Mouse (Mus musculus) neural tube, embryonic 13.5 days (tissue): ENCODE data around the gene Kcnh2. TPM values are rescaled to one million over a fixed set of nuclear protein-coding genes. Genes with fewer than 3 reads are reported as not detected.
A peak's percentile ranks its signal among the peaks of the same experiment; 100 is the strongest.

Experiments
- ATAC-seq: fragments of 200-750 bp; cut with Nextera tagmentation; 2 replicates; pipeline ENCODE4 v1.8.0; 2017; ENCODE audit warnings: low read depth, mild to moderate bottlenecking, moderate TSS enrichment, moderate library complexity
- H3K27ac ChIP-seq: fragments of 300-500 bp; sonication (generic); replicated peaks from 2 replicates; pipeline ENCODE4 v1.5.1; 2015; ENCODE audit warnings: moderate library complexity, mild to moderate bottlenecking, inconsistent platforms
- H3K27me3 ChIP-seq: fragments of 300-500 bp; sonication (generic); 2 replicates; pipeline ENCODE4 v1.6.1; 2015; ENCODE audit warnings: mild to moderate bottlenecking, inconsistent platforms
- H3K36me3 ChIP-seq: fragments of 300-500 bp; sonication (generic); 2 replicates; pipeline ENCODE4 v1.6.1; 2015; ENCODE audit warnings: mild to moderate bottlenecking, inconsistent platforms
- H3K4me1 ChIP-seq: fragments of 300-500 bp; sonication (generic); replicated peaks from 2 replicates; pipeline ENCODE4 v1.6.1; 2015; ENCODE audit warnings: inconsistent platforms
- H3K4me2 ChIP-seq: fragments of 300-500 bp; sonication (generic); 2 replicates; pipeline ENCODE4 v1.6.1; 2015; ENCODE audit warnings: inconsistent platforms, mild to moderate bottlenecking, moderate library complexity
- H3K4me3 ChIP-seq: fragments of 300-500 bp; sonication (generic); 2 replicates; pipeline ENCODE4 v1.5.1; 2015; ENCODE audit warnings: mild to moderate bottlenecking, inconsistent platforms
- H3K9ac ChIP-seq: fragments of 300-500 bp; sonication (generic); 2 replicates; pipeline ENCODE4 v1.6.1; 2015; ENCODE audit warnings: moderate library complexity, mild to moderate bottlenecking, inconsistent platforms
- H3K9me3 ChIP-seq: fragments of 300-500 bp; sonication (generic); 2 replicates; pipeline ENCODE4 v1.6.1; 2016; ENCODE audit warnings: inconsistent platforms
- WGBS: fragments of 180-500 bp; shearing (Covaris S2); methylation state at CpG from one replicate; pipeline ENCODE4 v1.1.7; 2015; 5-methylcytosine and 5-hydroxymethylcytosine counted together
- polyA plus RNA-seq: library from polyadenylated mRNA; unstranded; fragments of >200 nt; fragmentation: Nextera tagmentation; extraction: Ambion mirVana; gene quantifications from 2 replicates; pipeline ENCODE4 v1.2.1, GENCODE M21; 2015

Gene Kcnh2
- polyA plus RNA-seq, 1 experiment from 2014 or later: 15.5 TPM

DNA sequence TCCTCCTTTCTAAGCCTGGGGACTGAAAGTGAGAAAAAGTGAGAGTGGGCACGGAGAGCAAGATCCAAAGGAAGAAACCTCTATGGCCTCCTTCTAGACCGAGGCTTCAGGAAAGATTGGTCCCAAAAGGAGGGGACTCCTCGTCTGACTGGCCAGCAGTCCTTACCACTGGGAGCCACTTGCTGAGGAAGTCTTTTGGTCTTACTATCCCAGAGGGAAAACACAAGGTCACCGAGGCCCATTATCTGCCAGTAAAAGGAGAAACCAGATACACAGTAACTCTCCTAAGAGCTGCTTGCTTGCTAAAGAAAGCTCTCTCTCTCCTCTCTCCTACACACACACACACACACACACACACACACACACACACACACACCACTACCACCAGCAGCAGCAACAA lies 1.9 kb upstream of the Kcnh2 start:
- Histone ChIP-seq H3K4me3 (no peak overlapping the region), H3K27me3 (peaks cover 17% of the 10 kb centered on the region), H3K9me3 (no peaks in the 10 kb centered on the region), H3K4me2 (no peak overlapping the region), H3K36me3 (no peaks in the 10 kb centered on the region), H3K4me1 (peaks cover 64% of the 10 kb centered on the region), H3K9ac (no peak overlapping the region), H3K27ac (peak overlapping the region; percentile 99)
- ATAC-seq: no peak
- WGBS: 29% methylated on average over 4 of the region's 4 CpGs

DNA sequence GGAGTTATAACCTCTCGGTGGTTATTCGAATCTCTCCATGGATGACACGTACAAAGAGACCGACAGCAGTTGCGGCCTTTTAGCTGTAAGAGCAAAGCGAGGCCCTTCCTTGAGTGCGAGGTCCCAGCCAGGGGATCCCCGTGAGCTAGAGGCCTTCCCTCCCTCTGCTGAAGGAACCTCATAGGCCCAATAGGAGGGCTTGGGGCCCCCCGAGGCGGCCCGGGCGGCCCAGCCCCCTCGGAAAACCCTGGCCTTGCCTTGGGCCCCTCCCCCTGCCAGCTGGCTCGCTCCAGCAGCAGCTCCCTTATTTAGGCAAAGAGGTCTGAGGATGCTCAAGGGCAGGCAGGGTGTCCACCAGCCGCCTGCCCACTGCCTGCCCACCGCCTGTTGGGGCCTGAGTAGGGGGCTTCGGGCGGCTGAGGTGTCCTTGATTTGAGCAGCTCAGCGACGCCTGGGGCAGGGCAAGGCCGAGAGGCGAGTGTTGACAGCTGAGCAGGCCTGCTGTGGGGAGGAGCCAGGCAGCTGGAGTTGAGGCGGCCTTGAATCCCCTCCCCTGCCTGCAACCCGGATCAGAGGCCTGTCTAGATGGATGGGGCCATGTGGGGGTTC lies 951 bp upstream of the Kcnh2 start:
- Histone ChIP-seq H3K4me1 (peaks cover 73% of the 10 kb centered on the region), H3K4me2 (peak overlapping the region; percentile 98), H3K27ac (peak overlapping the region; percentile 99), H3K27me3 (peaks cover 17% of the 10 kb centered on the region), H3K9ac (peak overlapping the region; percentile 91), H3K36me3 (no peaks in the 10 kb centered on the region), H3K9me3 (no peaks in the 10 kb centered on the region), H3K4me3 (peak overlapping the region; percentile 75)
- peak; percentile 32 for ATAC-seq
- WGBS: 1% methylated on average over 24 of the region's 24 CpGs

DNA sequence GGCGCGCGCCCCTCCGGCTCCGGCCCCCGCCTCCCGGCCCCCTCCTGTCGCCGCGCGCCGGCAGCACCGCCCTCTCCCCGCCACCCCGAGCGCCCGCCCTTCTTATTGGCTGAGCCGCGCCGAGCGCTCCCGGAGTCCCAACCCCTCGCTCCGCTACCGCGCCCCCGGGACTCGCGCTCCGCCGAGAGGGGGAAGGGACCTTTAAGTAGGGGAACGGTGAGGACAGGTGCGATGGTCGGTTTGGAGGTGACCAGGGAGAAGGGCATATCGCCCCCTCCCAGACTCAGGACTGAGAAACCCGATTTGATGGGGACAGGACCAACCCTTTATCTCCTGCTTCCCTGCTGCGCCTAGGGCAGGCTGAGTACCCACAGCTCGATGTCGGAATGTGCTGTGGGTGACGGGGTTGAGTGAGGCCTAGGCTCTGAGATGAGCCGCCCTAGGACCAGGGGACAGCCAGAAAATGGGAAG lies 332 bp upstream of the Kcnh2 start:
- peak; percentile 85 for ATAC-seq

DNA sequence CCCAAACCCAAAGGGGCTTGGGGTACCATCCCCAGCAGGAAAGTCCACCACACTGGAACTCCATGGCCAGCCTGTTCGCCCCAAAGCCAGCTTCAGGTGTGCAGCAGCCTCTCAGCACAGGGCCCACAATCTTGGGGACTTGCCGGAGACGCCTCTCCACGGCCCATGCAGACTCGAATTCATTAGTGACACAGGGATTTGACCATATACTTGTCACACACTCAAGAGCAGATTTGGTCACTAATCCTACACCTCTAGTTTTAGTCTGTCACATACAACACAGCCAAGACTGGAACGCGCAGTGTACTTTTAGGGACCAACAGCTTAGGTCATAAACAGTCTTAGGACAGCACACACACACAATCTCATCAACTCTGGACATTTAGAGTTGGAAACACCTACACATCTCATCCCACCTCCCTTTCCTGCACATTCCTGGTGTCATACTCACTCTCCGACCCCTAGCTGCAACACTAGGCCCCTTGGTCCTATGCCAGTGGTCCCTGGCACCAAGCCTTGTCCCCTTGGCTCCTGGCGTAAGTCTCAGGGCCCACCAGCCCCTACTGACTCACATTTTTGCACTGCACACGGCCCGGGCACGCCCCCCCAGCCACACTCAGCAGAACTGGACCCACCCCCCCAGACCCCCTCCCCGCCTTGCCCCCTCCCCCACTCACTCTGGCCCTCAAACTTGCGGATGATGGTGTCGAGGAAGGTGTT lies 713 bp downstream of the Kcnh2 start:
- peaks cover 17% of the 10 kb centered on the region for H3K27me3 ChIP-seq
- H3K9ac ChIP-seq: peak overlapping the region; percentile 91
- H3K27ac ChIP-seq: peak overlapping the region; percentile 99
- peaks cover 4% of the 10 kb centered on the region; the same call in 1 of the 2 replicates for H3K36me3 ChIP-seq
- no peak for ATAC-seq
- H3K9me3 ChIP-seq: no peaks in the 10 kb centered on the region
- peak overlapping the region; percentile 75 for H3K4me3 ChIP-seq
- 35% methylated on average over 15 of the region's 15 CpGs for WGBS
- H3K4me1 ChIP-seq: peaks cover 70% of the 10 kb centered on the region
- peak overlapping the region; percentile 98 for H3K4me2 ChIP-seq

More for the DNA sequence above, 332 bp upstream of the Kcnh2 start:
- peak overlapping the region; percentile 98 for H3K4me2 ChIP-seq
- no peaks in the 10 kb centered on the region for H3K9me3 ChIP-seq
- no peaks in the 10 kb centered on the region for H3K36me3 ChIP-seq
- peak overlapping the region; percentile 91 for H3K9ac ChIP-seq
- 0% methylated on average over 41 of the region's 41 CpGs for WGBS
- H3K27me3 ChIP-seq: peaks cover 17% of the 10 kb centered on the region
- peak overlapping the region; percentile 99 for H3K27ac ChIP-seq
- H3K4me1 ChIP-seq: peaks cover 72% of the 10 kb centered on the region
- peak overlapping the region; percentile 75 for H3K4me3 ChIP-seq

- H3K27me3 ChIP-seq: peaks cover 17% of the 10 kb centered on the region
- H3K4me2 ChIP-seq: peak overlapping the region; percentile 98
- H3K9ac ChIP-seq: peak overlapping the region; percentile 91
- 43% methylated on average over 3 of the region's 3 CpGs for WGBS
- H3K27ac ChIP-seq: no peak overlapping the region
- H3K4me3 ChIP-seq: peak overlapping the region; percentile 75
- H3K9me3 ChIP-seq: no peaks in the 10 kb centered on the region
- no peak for ATAC-seq
- peaks cover 8% of the 10 kb centered on the region; the same call in 1 of the 2 replicates for H3K36me3 ChIP-seq
- peaks cover 75% of the 10 kb centered on the region for H3K4me1 ChIP-seq
Measured at GRCm38 (mm10) chr5:24350073-24350472, 1.3 kb downstream of the Kcnh2 start.

DNA sequence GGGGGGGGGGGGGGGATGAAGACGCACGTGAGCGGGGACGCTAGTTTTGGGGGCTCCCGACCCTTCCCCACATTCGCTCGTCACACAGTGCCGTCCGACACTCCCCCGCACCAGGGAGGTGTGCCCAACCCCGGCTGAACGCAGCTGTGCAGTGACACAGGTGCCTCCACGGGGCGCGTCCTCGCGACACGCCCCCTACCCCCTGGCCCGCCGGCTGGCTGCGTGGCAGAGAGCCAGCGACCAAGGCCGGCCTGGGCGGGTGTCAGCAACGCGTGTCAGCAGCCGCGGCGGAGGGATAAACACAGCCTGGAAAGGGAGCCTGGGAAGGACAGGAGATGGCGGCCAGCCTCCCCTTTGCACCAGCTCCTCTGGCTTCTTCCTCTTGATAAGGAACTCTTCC lies 2.9 kb downstream of the Kcnh2 start:
- ATAC-seq: no peak
- Histone ChIP-seq H3K27me3 (peaks cover 17% of the 10 kb centered on the region), H3K4me2 (peak overlapping the region; percentile 98), H3K4me1 (peaks cover 78% of the 10 kb centered on the region), H3K4me3 (peak overlapping the region; percentile 48), H3K9ac (peak overlapping the region; percentile 77), H3K36me3 (peaks cover 8% of the 10 kb centered on the region; the same call in 1 of the 2 replicates), H3K27ac (peak overlapping the region; percentile 70), H3K9me3 (no peaks in the 10 kb centered on the region)
- whole genome bisulfite sequencing: under 1% methylated on average over 30 of the region's 30 CpGs

DNA sequence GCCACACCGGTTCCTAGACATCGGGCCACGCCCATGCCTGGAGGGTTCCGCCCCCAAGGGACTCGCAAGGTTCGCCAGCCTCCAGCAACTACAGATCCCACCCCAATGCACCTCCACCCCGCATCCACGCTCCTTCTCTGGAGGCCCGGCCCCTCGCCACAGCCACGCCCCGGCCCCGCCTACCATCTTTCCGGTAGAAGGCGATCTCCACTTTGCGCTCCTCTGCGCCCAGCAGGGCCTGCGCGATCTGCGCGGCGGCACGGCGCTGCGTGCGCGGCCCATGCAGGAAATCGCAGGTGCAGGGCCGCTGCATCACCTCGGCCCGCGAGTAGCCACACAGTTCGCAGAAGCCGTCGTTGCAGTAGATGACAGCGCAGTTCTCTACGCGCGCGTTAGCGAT lies 3.3 kb downstream of the Kcnh2 start:
- Histone ChIP-seq H3K9me3 (no peaks in the 10 kb centered on the region), H3K27me3 (peaks cover 17% of the 10 kb centered on the region), H3K27ac (peak overlapping the region; percentile 70), H3K4me3 (peak overlapping the region; percentile 48), H3K4me2 (peak overlapping the region; percentile 98), H3K9ac (peak overlapping the region; percentile 77), H3K4me1 (peaks cover 78% of the 10 kb centered on the region), H3K36me3 (peaks cover 8% of the 10 kb centered on the region; the same call in 1 of the 2 replicates)
- under 1% methylated on average over 40 of the region's 41 CpGs for WGBS
- peak; percentile 12; the same call in 1 of the 2 replicates for ATAC-seq

DNA sequence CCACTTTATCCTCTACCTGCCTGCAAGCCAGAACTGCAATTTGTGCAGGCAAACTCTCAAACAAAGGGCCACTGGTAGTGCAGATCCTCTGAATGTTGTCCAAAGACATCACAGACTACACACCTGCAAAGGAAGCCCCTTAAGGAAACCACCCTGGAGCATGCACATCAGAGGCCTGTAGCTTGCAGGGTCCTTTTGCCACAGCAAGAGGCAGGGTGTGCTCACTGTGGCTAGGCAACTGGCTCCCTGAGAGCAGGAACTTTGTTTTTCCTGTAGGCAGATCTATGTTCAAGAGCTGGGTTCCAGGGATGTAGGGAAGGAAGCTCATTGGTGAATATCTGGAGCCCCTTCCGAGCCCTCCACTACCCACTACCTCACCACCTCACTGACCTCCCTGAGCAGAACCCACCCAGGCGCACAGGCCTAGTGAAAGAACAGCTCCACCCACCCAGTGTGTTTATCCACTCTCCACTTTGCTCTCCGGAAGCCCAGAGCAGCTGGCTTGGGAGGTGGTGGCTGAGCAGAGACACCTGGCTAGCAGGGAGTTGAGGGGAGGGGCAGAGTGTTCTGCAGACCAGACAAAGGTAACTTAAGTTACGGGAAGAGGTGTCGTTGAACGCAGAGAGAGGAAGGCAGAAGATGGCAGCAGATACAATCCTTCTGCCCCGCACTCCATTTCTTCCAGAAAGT lies 4.1 kb downstream of the Kcnh2 start:
- ATAC-seq: no peak
- peak overlapping the region; percentile 48; the same call in 1 of the 2 replicates for H3K4me3 ChIP-seq
- WGBS: 64% methylated on average over 7 of the region's 7 CpGs
- no peak overlapping the region for H3K27ac ChIP-seq
- peak overlapping the region; percentile 77; the same call in 1 of the 2 replicates for H3K9ac ChIP-seq
- H3K4me1 ChIP-seq: peaks cover 74% of the 10 kb centered on the region
- no peaks in the 10 kb centered on the region for H3K9me3 ChIP-seq
- peaks cover 8% of the 10 kb centered on the region; the same call in 1 of the 2 replicates for H3K36me3 ChIP-seq
- H3K4me2 ChIP-seq: peak overlapping the region; percentile 98
- H3K27me3 ChIP-seq: peaks cover 17% of the 10 kb centered on the region

DNA sequence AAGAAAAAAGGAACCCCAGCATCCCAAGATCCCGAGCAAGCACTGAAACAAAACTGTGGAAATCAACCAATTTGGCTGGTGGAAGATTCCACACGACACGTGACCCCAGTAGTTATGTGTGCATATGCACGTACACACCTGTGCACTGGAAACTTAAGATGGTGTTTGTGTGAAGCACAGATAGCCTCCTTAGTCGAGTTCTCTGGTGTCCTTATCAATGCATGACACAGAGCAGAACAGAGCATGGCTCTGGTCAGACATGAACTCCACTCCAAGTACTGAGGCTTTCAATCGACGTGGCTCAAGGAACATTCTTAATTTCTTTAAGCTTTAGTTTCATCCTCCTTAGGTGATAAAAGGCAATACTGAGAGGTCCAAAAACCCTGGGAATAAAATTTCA lies 5.1 kb downstream of the Kcnh2 start:
- no peak overlapping the region for H3K9ac ChIP-seq
- no peak for ATAC-seq
- H3K27me3 ChIP-seq: peaks cover 17% of the 10 kb centered on the region
- no peak overlapping the region for H3K4me2 ChIP-seq
- H3K4me3 ChIP-seq: no peak overlapping the region
- no peaks in the 10 kb centered on the region for H3K9me3 ChIP-seq
- 94% methylated on average over 7 of the region's 7 CpGs for WGBS
- peaks cover 8% of the 10 kb centered on the region; the same call in 1 of the 2 replicates for H3K36me3 ChIP-seq
- no peak overlapping the region for H3K27ac ChIP-seq
- peaks cover 72% of the 10 kb centered on the region for H3K4me1 ChIP-seq

DNA sequence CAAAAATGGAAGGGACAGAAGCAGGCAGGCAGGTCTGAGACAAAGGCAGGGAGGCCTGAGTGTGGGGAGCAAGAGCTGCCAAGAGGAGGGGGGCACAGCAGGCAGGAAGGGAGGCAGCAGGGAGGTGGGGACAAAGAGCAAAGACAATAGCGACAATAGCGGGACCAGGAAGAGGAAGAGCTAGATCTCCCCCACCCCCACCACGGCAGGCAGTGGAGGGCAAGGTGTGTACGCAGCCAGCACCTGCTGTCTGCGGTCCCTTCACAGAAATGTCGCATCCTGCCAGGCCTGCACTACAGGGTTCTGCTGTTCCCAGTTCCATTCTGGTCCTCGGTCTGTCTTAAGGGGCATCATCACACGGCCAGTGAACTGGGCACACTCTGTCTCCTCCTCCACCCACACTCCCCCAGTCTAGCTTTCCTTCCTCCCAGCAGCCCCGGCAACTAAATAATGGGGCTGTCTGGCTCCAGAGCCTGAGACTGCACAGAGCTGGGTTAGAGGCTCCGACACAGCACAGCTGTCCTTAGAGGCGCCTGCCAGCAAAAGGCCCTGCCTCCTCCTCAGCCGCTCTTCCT lies 6.8 kb downstream of the Kcnh2 start:
- Histone ChIP-seq H3K9ac (peak overlapping the region; percentile 70), H3K27me3 (peaks cover 7% of the 10 kb centered on the region), H3K4me2 (peak overlapping the region; percentile 41), H3K36me3 (peaks cover 12% of the 10 kb centered on the region), H3K9me3 (no peaks in the 10 kb centered on the region), H3K4me1 (peaks cover 57% of the 10 kb centered on the region), H3K27ac (peak overlapping the region; percentile 97), H3K4me3 (no peak overlapping the region)
- WGBS: 7% methylated on average over 12 of the region's 12 CpGs
- ATAC-seq: peak; percentile 47

GRCm38 (mm10) chr5:24343977-24344436 lies 7.4 kb downstream of the Kcnh2 start:
- peak overlapping the region; percentile 70 for H3K9ac ChIP-seq
- H3K4me2 ChIP-seq: peak overlapping the region; percentile 41
- H3K9me3 ChIP-seq: no peaks in the 10 kb centered on the region
- peak; percentile 62 for ATAC-seq
- H3K4me1 ChIP-seq: peaks cover 57% of the 10 kb centered on the region
- peaks cover 2% of the 10 kb centered on the region for H3K27me3 ChIP-seq
- peak overlapping the region; percentile 97 for H3K27ac ChIP-seq
- H3K4me3 ChIP-seq: no peak overlapping the region
- H3K36me3 ChIP-seq: peaks cover 12% of the 10 kb centered on the region
- 8% methylated on average over 2 of the region's 2 CpGs for WGBS
